Mouse (Mus musculus) midbrain, embryonic 11.5 days (tissue): ENCODE results near the gene Hcn1. TPM values are rescaled to one million over a fixed set of nuclear protein-coding genes. Genes with fewer than 3 reads are reported as not detected.
A peak's percentile ranks its signal among the peaks of the same experiment; 100 is the strongest.

Source experiments
- ATAC-seq: fragments of 200-750 bp; cut with Nextera tagmentation; 2 replicates; pipeline ENCODE4 v1.8.0; 2017; ENCODE audit warnings: moderate TSS enrichment, moderate library complexity; ENCODE audit not compliant: low FRiP score
- DNase-seq: peaks from one replicate; pipeline ENCODE4 v3.0.0; 2015; ENCODE audit warnings: low spot score; ENCODE audit errors: missing footprints
- H3K27ac ChIP-seq: fragments of 300-500 bp; sonication (generic); 2 replicates; pipeline ENCODE4 v1.5.1; 2014; ENCODE audit warnings: low read depth, low read length
- H3K27me3 ChIP-seq: fragments of 300-500 bp; sonication (generic); 2 replicates; pipeline ENCODE4 v1.6.1; 2014; ENCODE audit warnings: mild to moderate bottlenecking, low read length, moderate library complexity, mixed read lengths; ENCODE audit not compliant: control insufficient read depth, insufficient read depth
- H3K36me3 ChIP-seq: fragments of 300-500 bp; sonication (generic); 2 replicates; pipeline ENCODE4 v1.6.1; 2014; ENCODE audit warnings: mild to moderate bottlenecking, low read length, moderate library complexity, mixed read lengths; ENCODE audit not compliant: control insufficient read depth, insufficient read depth
- H3K4me1 ChIP-seq: fragments of 300-500 bp; sonication (generic); 2 replicates; pipeline ENCODE4 v1.6.1; 2014; ENCODE audit warnings: low read length; ENCODE audit not compliant: control insufficient read depth, insufficient read depth
- H3K4me2 ChIP-seq: fragments of 300-500 bp; sonication (generic); 2 replicates; pipeline ENCODE4 v1.6.1; 2014; ENCODE audit warnings: mild to moderate bottlenecking, moderate library complexity
- H3K4me3 ChIP-seq: fragments of 300-500 bp; sonication (generic); 2 replicates; pipeline ENCODE4 v1.5.1; 2014; ENCODE audit warnings: low read depth, low read length
- H3K9ac ChIP-seq: fragments of 300-500 bp; sonication (generic); 2 replicates; pipeline ENCODE4 v1.6.1; 2014; ENCODE audit warnings: low read length
- H3K9me3 ChIP-seq: fragments of 300-500 bp; sonication (generic); 2 replicates; pipeline ENCODE4 v1.6.1; 2016; ENCODE audit warnings: low read length; ENCODE audit not compliant: control insufficient read depth
- WGBS: fragments of 180-500 bp; shearing (Covaris S2); extraction: QIAGEN DNeasy Blood & Tissue Kit; methylation state at CpG from one replicate; pipeline ENCODE4 v1.1.7; 2014; 5-methylcytosine and 5-hydroxymethylcytosine counted together
- polyA plus RNA-seq: library from polyadenylated mRNA; unstranded; fragments of >200 nt; fragmentation: Nextera tagmentation; extraction: Ambion mirVana; gene quantifications from 2 replicates; pipeline ENCODE4 v1.2.1, GENCODE M21; 2014

The Hcn1 gene
- polyA plus RNA-seq: 0.04 TPM in 2 replicates

DNA sequence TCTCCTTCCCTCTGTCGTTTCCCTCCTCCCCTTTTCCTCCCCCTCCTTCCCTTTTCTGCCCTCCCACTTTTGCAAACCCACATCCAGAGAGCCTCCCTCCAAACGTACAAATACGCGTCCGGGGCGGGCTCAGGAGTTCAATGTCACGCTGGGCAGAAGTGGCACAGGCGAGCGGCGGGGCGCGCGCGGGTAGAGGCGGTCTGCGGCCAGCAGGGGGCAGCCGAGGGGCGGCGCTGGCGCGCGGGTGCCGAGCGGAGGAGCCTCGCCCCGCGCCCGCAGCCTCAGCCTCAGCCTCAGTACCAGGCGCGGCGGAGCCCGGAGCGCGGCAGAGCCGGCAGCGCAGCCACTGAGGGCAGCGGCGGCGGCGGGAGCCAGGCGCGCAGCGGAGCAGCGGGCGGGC is at the start of gene Hcn1:
TSS of gene Hcn1 (plus strand) at position 140 of the 400 bp plus-strand sequence.
- Histone ChIP-seq H3K27me3 (peaks cover 14% of the 10 kb centered on the region), H3K9me3 (no peaks in the 10 kb centered on the region), H3K4me3 (peak within 1 kb of the TSS; percentile 58), H3K9ac (peak within 1 kb of the TSS; percentile 55), H3K4me1 (peaks cover 5% of the 10 kb centered on the region; the same call in 1 of the 2 replicates), H3K36me3 (no peaks in the 10 kb centered on the region), H3K27ac (no peak within 1 kb of the TSS), H3K4me2 (peak within 1 kb of the TSS; percentile 92)
- WGBS: 0% methylated on average over 31 of the region's 45 CpGs
- ATAC-seq (peak; percentile 98), DNase-seq (peak; percentile 99)

DNA sequence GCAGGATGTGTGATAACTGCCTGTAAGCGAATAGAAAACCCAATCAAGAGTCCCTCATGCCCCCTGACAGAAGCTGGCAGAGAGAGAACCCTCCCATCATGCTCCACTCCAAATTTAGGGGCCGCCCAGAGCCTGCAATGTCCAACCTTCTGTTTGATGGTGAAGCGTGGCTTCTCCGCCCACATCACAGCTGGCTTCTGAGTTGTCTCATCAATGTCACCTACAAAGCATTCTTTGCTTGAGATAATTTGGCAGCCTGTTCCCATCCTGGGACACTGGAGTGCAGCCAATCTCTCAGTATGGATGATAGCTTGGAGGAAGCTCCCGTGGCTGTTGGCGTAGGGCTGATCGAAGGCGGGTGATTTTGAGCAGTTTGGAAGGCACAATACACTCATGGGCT is 34.9 kb upstream of the Hcn1 start:
- WGBS: 84% methylated on average over 8 of the region's 8 CpGs
- Histone ChIP-seq H3K4me3 (no peak overlapping the region), H3K4me1 (no peaks in the 10 kb centered on the region), H3K9me3 (no peaks in the 10 kb centered on the region), H3K4me2 (no peak overlapping the region), H3K36me3 (no peaks in the 10 kb centered on the region), H3K27me3 (no peaks in the 10 kb centered on the region), H3K9ac (no peak overlapping the region), H3K27ac (no peak overlapping the region)
- DNase-seq: no peak
- no peak for ATAC-seq

DNA sequence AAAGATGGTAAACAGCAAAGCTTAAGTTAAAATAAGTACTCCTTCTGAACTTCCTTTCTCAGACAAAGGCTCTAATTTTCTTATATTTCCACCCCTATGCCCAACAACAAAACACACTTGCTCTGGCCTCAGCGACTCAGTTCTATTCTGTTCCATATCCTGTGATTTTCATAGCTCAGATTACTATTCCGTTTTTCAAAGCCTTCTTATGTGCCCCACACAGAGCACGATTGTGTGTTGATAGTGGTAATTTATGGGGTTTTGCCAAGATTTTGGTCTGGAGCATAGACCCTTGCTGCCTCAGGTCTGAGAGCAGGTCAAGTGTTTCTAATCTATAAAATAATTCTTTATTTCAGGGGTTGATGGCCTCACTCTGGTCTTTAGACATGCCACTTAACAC is 30.4 kb upstream of the Hcn1 start:
- 64% methylated on average over 3 of the region's 3 CpGs for WGBS
- Histone ChIP-seq H3K27ac (no peak overlapping the region), H3K4me1 (no peaks in the 10 kb centered on the region), H3K27me3 (no peaks in the 10 kb centered on the region), H3K4me2 (no peak overlapping the region), H3K9ac (no peak overlapping the region), H3K36me3 (no peaks in the 10 kb centered on the region), H3K9me3 (no peaks in the 10 kb centered on the region), H3K4me3 (no peak overlapping the region)
- DNase-seq (no peak), ATAC-seq (no peak)

DNA sequence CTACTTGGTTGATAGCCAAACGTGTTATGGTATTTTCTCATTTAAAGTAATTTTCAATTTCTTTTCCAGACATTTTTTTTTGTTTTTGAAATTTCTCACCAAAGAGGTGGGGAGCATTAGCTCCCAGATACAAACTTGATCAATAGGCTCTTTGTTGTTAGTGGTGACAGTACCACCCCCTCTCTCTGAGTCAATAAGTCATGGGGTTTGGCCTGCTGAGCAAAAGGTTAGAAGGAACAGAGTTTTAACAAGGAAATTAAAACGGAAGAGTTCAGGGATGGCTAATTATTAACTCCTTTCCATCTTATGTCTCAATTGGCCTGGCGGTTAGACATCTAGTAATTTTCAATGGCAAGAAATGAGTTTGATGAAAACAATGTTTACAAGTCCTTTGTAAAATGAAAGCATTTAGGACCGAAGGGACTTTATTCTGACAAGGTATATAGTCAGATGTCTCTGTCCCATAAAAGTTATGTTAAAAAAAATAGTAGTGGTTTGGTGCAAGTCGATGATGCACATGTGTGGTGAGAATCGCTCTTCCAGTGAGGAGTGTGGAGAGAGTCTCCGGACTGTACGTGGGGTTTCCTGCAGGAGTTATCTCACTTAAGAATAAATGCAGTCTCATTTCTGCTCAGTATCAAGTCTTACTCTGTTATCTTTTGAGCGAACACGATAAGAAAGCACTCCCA is 7.5 kb upstream of the Hcn1 start:
- H3K27me3 ChIP-seq: no peaks in the 10 kb centered on the region
- H3K9me3 ChIP-seq: no peaks in the 10 kb centered on the region
- H3K36me3 ChIP-seq: no peaks in the 10 kb centered on the region
- DNase-seq (no peak), ATAC-seq (no peak)
- no peaks in the 10 kb centered on the region for H3K4me1 ChIP-seq
- 65% methylated on average over 10 of the region's 10 CpGs for WGBS
- no peak overlapping the region for H3K4me3 ChIP-seq
- H3K27ac ChIP-seq: no peak overlapping the region
- no peak overlapping the region for H3K9ac ChIP-seq
- no peak overlapping the region for H3K4me2 ChIP-seq

DNA sequence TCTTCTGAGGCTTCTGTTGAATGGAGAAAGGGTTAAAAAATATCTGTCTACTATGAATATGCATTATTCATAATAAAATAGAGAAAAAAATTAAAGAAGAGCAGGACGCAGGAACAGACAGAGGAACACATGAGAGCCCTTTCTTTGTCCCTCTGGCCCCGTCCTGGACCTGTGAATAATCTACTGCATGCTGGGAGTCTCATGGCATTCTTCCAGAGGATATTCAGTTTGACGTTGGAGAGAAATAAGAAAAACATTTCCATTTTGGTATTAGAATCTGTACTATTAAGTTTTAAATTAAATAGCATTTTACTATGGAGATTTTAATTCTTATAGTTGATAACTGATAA is 7.0 kb upstream of the Hcn1 start:
- DNase-seq (no peak), ATAC-seq (no peak)
- no peak overlapping the region for H3K4me2 ChIP-seq
- no peaks in the 10 kb centered on the region for H3K36me3 ChIP-seq
- H3K4me1 ChIP-seq: no peaks in the 10 kb centered on the region
- WGBS: 19% methylated on average over 3 of the region's 3 CpGs
- H3K9ac ChIP-seq: no peak overlapping the region
- no peak overlapping the region for H3K27ac ChIP-seq
- H3K27me3 ChIP-seq: no peaks in the 10 kb centered on the region
- H3K9me3 ChIP-seq: no peaks in the 10 kb centered on the region
- no peak overlapping the region for H3K4me3 ChIP-seq

DNA sequence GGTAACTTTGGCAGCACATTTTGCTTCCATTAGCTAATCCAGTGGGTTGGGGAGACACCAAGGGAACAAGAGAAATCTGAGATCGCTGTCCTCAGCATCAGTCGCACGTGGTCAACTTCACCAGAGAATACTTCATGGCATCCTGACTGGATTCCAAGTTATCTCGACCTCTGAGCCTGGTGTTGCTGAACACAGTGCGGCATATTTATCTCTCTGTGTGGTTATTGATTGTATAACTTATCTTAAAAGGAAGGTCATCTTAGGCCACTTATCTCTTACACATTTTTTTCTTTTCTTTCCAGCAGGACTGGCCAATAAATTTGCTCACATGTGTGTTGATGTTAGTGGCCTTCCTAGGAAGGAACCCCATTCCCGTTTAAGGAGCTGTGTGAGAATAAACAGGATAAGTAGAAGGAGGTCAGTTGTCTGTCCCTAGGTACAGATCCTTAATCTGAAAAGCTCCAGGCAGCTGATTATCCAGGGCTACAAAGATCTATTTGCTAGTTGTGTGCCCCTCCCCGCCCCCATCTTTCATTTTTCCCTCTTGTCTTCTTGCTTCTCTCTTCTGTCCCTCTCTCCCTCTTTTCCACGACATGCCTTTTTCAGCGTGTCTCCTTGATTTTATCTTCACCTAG is 672 bp upstream of the Hcn1 start:
- no peak for ATAC-seq
- no peak overlapping the region for H3K27ac ChIP-seq

DNA sequence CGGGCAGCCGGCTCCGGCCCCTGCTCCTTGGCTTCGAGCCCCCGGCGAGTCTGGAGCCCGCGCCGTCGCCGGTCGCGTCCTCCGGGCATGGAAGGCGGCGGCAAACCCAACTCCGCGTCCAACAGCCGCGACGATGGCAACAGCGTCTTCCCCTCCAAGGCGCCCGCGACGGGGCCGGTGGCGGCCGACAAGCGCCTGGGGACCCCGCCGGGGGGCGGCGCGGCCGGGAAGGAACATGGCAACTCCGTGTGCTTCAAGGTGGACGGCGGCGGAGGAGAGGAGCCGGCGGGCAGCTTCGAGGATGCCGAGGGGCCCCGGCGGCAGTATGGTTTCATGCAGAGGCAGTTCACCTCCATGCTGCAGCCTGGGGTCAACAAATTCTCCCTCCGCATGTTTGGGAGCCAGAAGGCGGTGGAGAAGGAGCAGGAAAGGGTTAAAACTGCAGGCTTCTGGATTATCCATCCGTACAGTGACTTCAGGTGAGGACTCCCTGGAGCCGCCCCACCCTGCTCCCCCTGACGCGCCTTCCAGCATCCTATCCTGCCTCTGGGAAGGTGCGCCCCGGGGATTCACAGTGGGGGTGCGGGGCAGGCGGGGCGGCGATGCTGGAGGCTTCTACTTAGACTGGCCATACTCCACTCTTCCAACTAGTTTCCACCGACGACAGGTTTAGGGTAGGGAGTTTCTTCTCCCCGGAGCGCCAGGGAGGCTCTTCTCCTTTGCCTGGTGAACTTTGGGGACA is 668 bp downstream of the Hcn1 start:
- peak; percentile 85 for ATAC-seq
- DNase-seq: peak; percentile 91

More for the DNA sequence above, 672 bp upstream of the Hcn1 start:
- DNase-seq: no peak
- Histone ChIP-seq H3K4me3 (no peak overlapping the region), H3K9ac (no peak overlapping the region), H3K4me2 (no peak overlapping the region; the same call in 1 of the 2 replicates), H3K36me3 (no peaks in the 10 kb centered on the region), H3K27me3 (peaks cover 14% of the 10 kb centered on the region), H3K4me1 (peaks cover 5% of the 10 kb centered on the region; the same call in 1 of the 2 replicates), H3K9me3 (no peaks in the 10 kb centered on the region)
- 53% methylated on average over 9 of the region's 9 CpGs for WGBS

DNA sequence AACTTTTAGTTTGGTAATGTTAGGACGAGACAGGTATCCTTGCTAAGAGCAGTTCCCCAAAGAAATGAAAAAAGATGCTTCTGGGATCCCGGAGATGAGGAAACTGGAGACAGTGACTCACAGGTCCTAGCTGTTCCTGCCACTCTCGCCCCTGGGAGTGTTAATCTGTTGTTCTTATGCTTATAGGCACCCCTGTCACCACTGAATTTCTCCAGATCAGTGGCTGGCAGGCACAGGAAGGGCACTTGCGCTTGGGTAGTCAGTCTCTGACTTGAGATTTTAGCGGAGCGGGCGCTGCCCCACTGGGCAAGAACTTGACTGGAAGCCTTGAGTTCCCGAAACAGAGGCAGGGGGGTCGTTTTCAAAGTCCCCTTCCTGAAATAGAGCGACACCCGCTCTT is 1.3 kb downstream of the Hcn1 start:
- no peaks in the 10 kb centered on the region for H3K9me3 ChIP-seq
- H3K4me3 ChIP-seq: peak overlapping the region; percentile 58
- no peak for ATAC-seq
- no peak overlapping the region for H3K27ac ChIP-seq
- H3K4me1 ChIP-seq: peaks cover 5% of the 10 kb centered on the region; the same call in 1 of the 2 replicates
- peak overlapping the region; percentile 92 for H3K4me2 ChIP-seq
- H3K36me3 ChIP-seq: no peaks in the 10 kb centered on the region
- DNase-seq: peak; percentile 91
- peaks cover 14% of the 10 kb centered on the region for H3K27me3 ChIP-seq
- no peak overlapping the region for H3K9ac ChIP-seq
- 12% methylated on average over 11 of the region's 11 CpGs for WGBS

More for the DNA sequence above, 668 bp downstream of the Hcn1 start:
- H3K27ac ChIP-seq: no peak overlapping the region
- peak overlapping the region; percentile 92 for H3K4me2 ChIP-seq
- peak overlapping the region; percentile 58 for H3K4me3 ChIP-seq
- H3K4me1 ChIP-seq: peaks cover 5% of the 10 kb centered on the region; the same call in 1 of the 2 replicates
- peaks cover 14% of the 10 kb centered on the region for H3K27me3 ChIP-seq
- no peaks in the 10 kb centered on the region for H3K36me3 ChIP-seq
- 2% methylated on average over 56 of the region's 62 CpGs for WGBS
- H3K9me3 ChIP-seq: no peaks in the 10 kb centered on the region
- peak overlapping the region; percentile 55 for H3K9ac ChIP-seq

DNA sequence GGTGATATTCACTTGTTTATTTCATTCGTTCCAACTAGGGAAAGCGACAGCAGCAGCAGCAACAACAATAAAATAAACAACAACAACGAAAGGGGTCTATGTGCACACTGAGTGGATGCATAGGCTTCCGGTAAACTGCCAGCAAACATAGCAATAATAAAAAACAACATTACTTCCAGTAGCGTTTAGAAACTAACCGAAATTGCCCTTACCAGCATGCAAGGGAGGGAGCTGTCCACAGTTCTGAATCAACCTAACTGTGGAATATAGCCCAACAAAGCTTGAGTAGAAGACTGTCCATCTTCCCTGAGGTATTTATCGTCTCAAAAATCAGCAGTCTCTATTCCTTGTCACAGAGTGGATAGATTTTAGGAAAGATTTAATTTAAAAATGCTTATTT is 2.0 kb downstream of the Hcn1 start:
- no peak overlapping the region for H3K4me3 ChIP-seq
- no peak for DNase-seq
- no peak overlapping the region for H3K4me2 ChIP-seq
- H3K9me3 ChIP-seq: no peaks in the 10 kb centered on the region
- WGBS: 42% methylated on average over 7 of the region's 7 CpGs
- H3K9ac ChIP-seq: no peak overlapping the region
- H3K27me3 ChIP-seq: peaks cover 14% of the 10 kb centered on the region
- peaks cover 5% of the 10 kb centered on the region; the same call in 1 of the 2 replicates for H3K4me1 ChIP-seq
- no peak for ATAC-seq
- H3K27ac ChIP-seq: no peak overlapping the region
- H3K36me3 ChIP-seq: no peaks in the 10 kb centered on the region
